Mouse (Mus musculus): ENCODE data around the gene Cdh7. TPM values are rescaled to one million over a fixed set of nuclear protein-coding genes. Genes with fewer than 3 reads are reported as not detected.

The Cdh7 gene
- polyA plus RNA-seq (2014; fragmentation: Nextera tagmentation; extraction: Ambion mirVana), result 0.18 TPM in 1 of 2 replicates, not detected in the other

GRCm38 (mm10) chr1:109982064-109982808 lies at the start of gene Cdh7:
Gene Cdh7, plus strand, starts transcription at chr1:109982431.
- Histone ChIP-seq H3K4me2 (peak within 1 kb of the TSS; percentile 70), H3K9ac (ENCODE audit: low read depth, low read length) (no peak within 1 kb of the TSS)
- DNase-seq (ENCODE audit: low spot score), result peak; percentile 34

DNA sequence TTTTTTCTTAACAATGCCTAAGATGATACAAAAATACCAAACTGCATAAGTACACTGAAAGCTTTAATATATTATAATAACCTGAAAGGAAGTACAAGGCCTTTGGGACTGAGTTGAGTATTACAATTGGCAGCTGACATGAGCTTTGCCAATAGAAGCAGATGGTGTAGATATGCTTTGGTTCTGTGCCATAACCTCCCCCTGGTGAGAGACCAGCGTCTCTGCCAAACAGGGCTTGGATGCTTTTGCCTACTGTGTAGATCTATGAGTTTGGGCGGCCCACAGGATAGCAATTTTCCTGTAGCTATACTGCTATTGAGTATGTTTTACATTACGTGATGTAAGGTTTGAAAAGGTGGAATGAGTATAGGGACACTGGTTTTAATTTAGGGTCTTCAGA lies 49.6 kb upstream of the Cdh7 start:
- H3K36me3 ChIP-seq (ENCODE audit: control insufficient read depth, insufficient read depth, low read length), result no peaks in the 10 kb centered on the region
- DNase-seq (ENCODE audit: low spot score) (no peak), ATAC-seq (replicated peaks; ENCODE audit: low FRiP score) (no peak)
- no peak overlapping the region for H3K4me2 ChIP-seq
- no peak overlapping the region for H3K9ac ChIP-seq (ENCODE audit: low read depth, low read length)
- H3K9me3 ChIP-seq (ENCODE audit: control insufficient read depth, low read length), result no peaks in the 10 kb centered on the region
- no peak overlapping the region for H3K27ac ChIP-seq (ENCODE audit: low read depth, low read length)
- no peaks in the 10 kb centered on the region for H3K4me1 ChIP-seq (replicated peaks; ENCODE audit: control insufficient read depth, insufficient read depth, low read length)
- WGBS, result 80% methylated on average over 3 of the region's 3 CpGs
- no peaks in the 10 kb centered on the region for H3K27me3 ChIP-seq (replicated peaks; ENCODE audit: control insufficient read depth, insufficient read depth, low read length)
- H3K4me3 ChIP-seq (ENCODE audit: low read depth, low read length), result no peak overlapping the region

More at GRCm38 (mm10) chr1:109982064-109982808, at the start of gene Cdh7:
- H3K27me3 ChIP-seq (replicated peaks; ENCODE audit: control insufficient read depth, insufficient read depth, low read length), result peaks cover 12% of the 10 kb centered on the region
- ATAC-seq (replicated peaks; ENCODE audit: low FRiP score), result no peak
- no peaks in the 10 kb centered on the region for H3K36me3 ChIP-seq (ENCODE audit: control insufficient read depth, insufficient read depth, low read length)
- H3K9me3 ChIP-seq (ENCODE audit: control insufficient read depth, low read length), result no peaks in the 10 kb centered on the region
- no peaks in the 10 kb centered on the region for H3K4me1 ChIP-seq (replicated peaks; ENCODE audit: control insufficient read depth, insufficient read depth, low read length)
- 3% methylated on average over 35 of the region's 35 CpGs for WGBS
- H3K27ac ChIP-seq (ENCODE audit: low read depth, low read length), result no peak within 1 kb of the TSS
- peak within 1 kb of the TSS; percentile 44 for H3K4me3 ChIP-seq (ENCODE audit: low read depth, low read length)

DNA sequence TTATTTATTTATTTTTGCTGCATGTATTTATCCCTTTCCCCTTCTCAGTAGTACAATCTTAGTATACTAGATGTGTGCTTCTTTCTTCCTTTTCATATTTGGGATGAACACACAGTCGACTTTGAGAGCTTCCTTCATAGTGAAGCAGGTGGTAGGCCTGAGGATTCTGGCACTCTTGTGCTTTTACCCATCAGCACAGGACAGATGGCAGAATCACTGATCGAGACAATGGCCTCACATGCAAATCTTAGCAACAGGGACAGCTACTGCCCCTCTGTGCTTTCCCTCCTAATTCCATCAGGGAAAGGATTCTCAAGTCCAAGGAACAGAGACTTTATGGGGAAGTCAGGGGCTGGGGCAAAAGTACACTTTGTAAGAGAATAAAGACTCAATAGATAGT lies 33.7 kb upstream of the Cdh7 start:
- ATAC-seq (replicated peaks; ENCODE audit: low FRiP score), result no peak
- Histone ChIP-seq H3K27me3 (replicated peaks; ENCODE audit: control insufficient read depth, insufficient read depth, low read length) (no peaks in the 10 kb centered on the region), H3K36me3 (ENCODE audit: control insufficient read depth, insufficient read depth, low read length) (no peaks in the 10 kb centered on the region), H3K4me1 (replicated peaks; ENCODE audit: control insufficient read depth, insufficient read depth, low read length) (no peaks in the 10 kb centered on the region), H3K9ac (ENCODE audit: low read depth, low read length) (no peak overlapping the region), H3K4me3 (ENCODE audit: low read depth, low read length) (no peak overlapping the region), H3K9me3 (ENCODE audit: control insufficient read depth, low read length) (no peaks in the 10 kb centered on the region), H3K27ac (ENCODE audit: low read depth, low read length) (no peak overlapping the region), H3K4me2 (no peak overlapping the region)
- no peak for DNase-seq (ENCODE audit: low spot score)
- WGBS, result 69% methylated on average over 2 of the region's 2 CpGs

DNA sequence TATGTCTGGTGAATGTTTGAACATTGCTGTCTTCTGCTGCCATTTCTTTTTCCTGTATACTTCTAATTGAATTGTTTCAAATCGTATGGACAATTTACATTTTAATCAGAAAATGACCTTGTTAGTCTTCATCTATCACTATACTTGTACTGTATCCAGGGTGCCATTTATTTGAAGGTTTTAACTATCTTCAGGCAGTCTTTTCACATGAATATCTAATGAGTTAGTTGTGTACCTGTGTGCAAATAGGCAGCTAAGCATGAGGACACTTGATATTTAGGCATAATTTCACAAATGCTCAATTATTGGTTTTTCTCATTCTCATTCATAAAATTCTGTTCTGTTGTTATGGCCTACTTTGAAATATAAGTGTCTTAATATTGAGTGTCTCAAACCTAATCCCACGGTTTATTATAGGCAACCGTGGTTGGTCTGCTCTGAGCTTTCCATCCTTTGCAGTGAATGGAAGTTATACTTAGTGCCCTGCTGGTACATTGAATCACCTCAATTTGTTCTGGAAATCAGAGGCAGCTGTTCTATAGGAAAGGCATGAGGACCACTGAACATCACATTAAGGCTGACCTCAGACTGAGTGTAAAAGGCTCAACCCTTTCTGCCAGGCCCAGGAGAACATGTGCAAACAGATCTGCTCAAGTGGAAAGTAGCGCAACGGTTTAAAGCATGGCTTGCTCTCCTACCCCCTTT lies 10.4 kb upstream of the Cdh7 start:
- ATAC-seq (replicated peaks; ENCODE audit: low FRiP score) (no peak), DNase-seq (ENCODE audit: low spot score) (no peak)
- Histone ChIP-seq H3K9me3 (ENCODE audit: control insufficient read depth, low read length) (no peaks in the 10 kb centered on the region), H3K9ac (ENCODE audit: low read depth, low read length) (no peak overlapping the region), H3K27ac (ENCODE audit: low read depth, low read length) (no peak overlapping the region), H3K27me3 (replicated peaks; ENCODE audit: control insufficient read depth, insufficient read depth, low read length) (no peaks in the 10 kb centered on the region), H3K4me2 (no peak overlapping the region), H3K36me3 (ENCODE audit: control insufficient read depth, insufficient read depth, low read length) (no peaks in the 10 kb centered on the region), H3K4me3 (ENCODE audit: low read depth, low read length) (no peak overlapping the region), H3K4me1 (replicated peaks; ENCODE audit: control insufficient read depth, insufficient read depth, low read length) (no peaks in the 10 kb centered on the region)
- 79% methylated on average over 5 of the region's 5 CpGs for WGBS

DNA sequence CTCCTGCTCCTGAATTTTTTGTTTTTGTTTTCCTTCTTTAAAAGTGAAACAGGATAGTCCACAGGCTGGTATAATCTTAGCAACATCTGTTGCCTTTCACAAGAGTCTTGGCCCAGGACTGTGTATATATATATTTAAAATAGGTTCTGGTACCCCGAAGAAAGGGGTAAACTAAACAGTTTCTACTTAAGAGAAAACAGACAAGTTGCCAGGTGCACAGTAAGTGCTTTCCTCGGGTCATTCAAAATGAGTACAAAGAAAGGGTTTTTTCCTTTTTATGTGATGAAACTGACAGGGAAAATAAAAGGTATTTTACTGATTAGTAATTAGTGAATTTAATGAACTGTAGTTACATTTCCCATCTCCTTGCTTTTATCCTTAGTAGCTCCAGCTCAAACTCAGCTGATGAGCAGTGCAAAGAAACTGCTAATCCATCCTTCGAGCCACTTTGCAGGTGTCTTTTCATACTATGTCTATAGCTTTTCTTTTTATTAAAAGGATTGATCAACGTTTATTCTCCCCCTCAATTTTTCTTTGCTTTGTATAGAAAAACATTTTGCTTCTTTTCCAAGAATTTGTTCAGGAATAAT lies 9.7 kb upstream of the Cdh7 start:
- Histone ChIP-seq H3K9ac (ENCODE audit: low read depth, low read length) (no peak overlapping the region), H3K4me2 (no peak overlapping the region), H3K27ac (ENCODE audit: low read depth, low read length) (no peak overlapping the region), H3K4me1 (replicated peaks; ENCODE audit: control insufficient read depth, insufficient read depth, low read length) (no peaks in the 10 kb centered on the region), H3K4me3 (ENCODE audit: low read depth, low read length) (no peak overlapping the region), H3K27me3 (replicated peaks; ENCODE audit: control insufficient read depth, insufficient read depth, low read length) (no peaks in the 10 kb centered on the region), H3K9me3 (ENCODE audit: control insufficient read depth, low read length) (no peaks in the 10 kb centered on the region), H3K36me3 (ENCODE audit: control insufficient read depth, insufficient read depth, low read length) (no peaks in the 10 kb centered on the region)
- DNase-seq (ENCODE audit: low spot score), result no peak
- WGBS, result 69% methylated on average over 4 of the region's 4 CpGs
- no peak for ATAC-seq (replicated peaks; ENCODE audit: low FRiP score)

- Histone ChIP-seq H3K36me3 (ENCODE audit: control insufficient read depth, insufficient read depth, low read length) (no peaks in the 10 kb centered on the region), H3K4me1 (replicated peaks; ENCODE audit: control insufficient read depth, insufficient read depth, low read length) (no peaks in the 10 kb centered on the region), H3K4me3 (ENCODE audit: low read depth, low read length) (peak overlapping the region; percentile 44), H3K4me2 (peak overlapping the region; percentile 70), H3K9ac (ENCODE audit: low read depth, low read length) (no peak overlapping the region), H3K27ac (ENCODE audit: low read depth, low read length) (no peak overlapping the region), H3K27me3 (replicated peaks; ENCODE audit: control insufficient read depth, insufficient read depth, low read length) (peaks cover 12% of the 10 kb centered on the region), H3K9me3 (ENCODE audit: control insufficient read depth, low read length) (no peaks in the 10 kb centered on the region)
- WGBS, result 2% methylated on average over 38 of the region's 38 CpGs
- peak; percentile 30 for DNase-seq (ENCODE audit: low spot score)
- ATAC-seq (replicated peaks; ENCODE audit: low FRiP score), result no peak
These were observed 742 bp downstream of the Cdh7 start for GRCm38 (mm10) chr1:109982809-109983536.

DNA sequence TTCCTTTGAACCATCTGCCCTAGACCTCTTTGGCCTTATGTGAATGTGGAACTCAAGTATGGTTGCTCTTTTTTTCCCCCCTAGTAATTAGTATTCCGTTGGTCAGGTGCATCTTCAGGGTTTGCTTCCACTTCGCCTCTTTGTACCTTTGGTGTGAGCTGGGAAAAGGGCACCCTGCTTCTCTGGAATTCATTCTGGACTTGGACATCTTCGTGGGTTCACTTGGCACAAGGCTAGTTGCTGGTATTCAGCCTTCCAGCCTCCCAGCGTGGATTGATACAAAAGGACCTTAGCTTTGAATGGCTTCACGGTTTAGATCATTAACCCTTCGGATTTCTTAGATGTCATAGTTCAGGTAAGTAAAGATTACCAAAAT lies 1.3 kb downstream of the Cdh7 start:
- Histone ChIP-seq H3K36me3 (ENCODE audit: control insufficient read depth, insufficient read depth, low read length) (no peaks in the 10 kb centered on the region), H3K4me2 (no peak overlapping the region), H3K4me3 (ENCODE audit: low read depth, low read length) (no peak overlapping the region), H3K9me3 (ENCODE audit: control insufficient read depth, low read length) (no peaks in the 10 kb centered on the region), H3K9ac (ENCODE audit: low read depth, low read length) (no peak overlapping the region), H3K27me3 (replicated peaks; ENCODE audit: control insufficient read depth, insufficient read depth, low read length) (peaks cover 12% of the 10 kb centered on the region), H3K27ac (ENCODE audit: low read depth, low read length) (no peak overlapping the region), H3K4me1 (replicated peaks; ENCODE audit: control insufficient read depth, insufficient read depth, low read length) (no peaks in the 10 kb centered on the region)
- ATAC-seq (replicated peaks; ENCODE audit: low FRiP score) (no peak), DNase-seq (ENCODE audit: low spot score) (no peak)
- WGBS, result 30% methylated on average over 6 of the region's 6 CpGs

DNA sequence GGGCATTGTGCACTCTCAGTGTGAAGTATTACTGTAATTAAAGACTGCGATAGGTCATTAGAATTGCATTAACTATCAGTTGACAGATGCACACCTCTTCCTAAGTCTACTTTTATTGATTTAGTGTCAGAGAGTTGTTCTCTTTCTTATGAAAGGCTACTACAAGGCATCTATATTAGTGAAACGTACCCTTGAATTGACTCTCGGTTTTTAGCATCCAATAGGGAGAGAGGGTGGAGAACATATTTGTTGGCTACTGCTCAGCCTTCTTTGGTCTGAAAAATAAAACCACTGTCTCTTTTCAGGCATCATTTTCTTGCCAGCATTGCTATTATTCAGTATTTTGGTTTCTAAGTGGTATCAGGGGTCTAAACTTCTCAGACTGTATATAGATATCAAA lies 2.5 kb downstream of the Cdh7 start:
- no peaks in the 10 kb centered on the region for H3K4me1 ChIP-seq (replicated peaks; ENCODE audit: control insufficient read depth, insufficient read depth, low read length)
- no peak overlapping the region for H3K9ac ChIP-seq (ENCODE audit: low read depth, low read length)
- no peak overlapping the region for H3K4me2 ChIP-seq
- H3K27ac ChIP-seq (ENCODE audit: low read depth, low read length), result no peak overlapping the region
- H3K27me3 ChIP-seq (replicated peaks; ENCODE audit: control insufficient read depth, insufficient read depth, low read length), result peaks cover 12% of the 10 kb centered on the region
- 73% methylated on average over 3 of the region's 3 CpGs for WGBS
- no peaks in the 10 kb centered on the region for H3K36me3 ChIP-seq (ENCODE audit: control insufficient read depth, insufficient read depth, low read length)
- H3K9me3 ChIP-seq (ENCODE audit: control insufficient read depth, low read length), result no peaks in the 10 kb centered on the region
- DNase-seq (ENCODE audit: low spot score) (no peak), ATAC-seq (replicated peaks; ENCODE audit: low FRiP score) (no peak)
- H3K4me3 ChIP-seq (ENCODE audit: low read depth, low read length), result no peak overlapping the region
